Mouse (Mus musculus) right cerebral cortex, postnatal 36 days (tissue): ENCODE results near the gene Zfp950.

ENCODE experiments used
- DNase-seq, 2 experiments: peaks; one replicate each; pipeline ENCODE4 v3.0.0; 2022; ENCODE audit warnings: low spot score in 2 of 2, mixed read lengths in 1 of 2

Gene Zfp950

GRCm38 (mm10) chr19:61056783-61057410 is 83.7 kb downstream of the Zfp950 start:
- no peak for DNase-seq

GRCm38 (mm10) chr19:61052786-61053185 is 87.9 kb downstream of the Zfp950 start:
- DNase-seq, result no peak

- no peak for DNase-seq
Observed at GRCm38 (mm10) chr19:61052008-61052407, 88.6 kb downstream of the Zfp950 start.

GRCm38 (mm10) chr19:61051151-61051550 is 89.5 kb downstream of the Zfp950 start:
- DNase-seq, result no peak

- no peak for DNase-seq
Observed at GRCm38 (mm10) chr19:61049413-61049812, 91.2 kb downstream of the Zfp950 start.

GRCm38 (mm10) chr19:61048646-61049045 is 92.0 kb downstream of the Zfp950 start:
- no peak for DNase-seq

- no peak for DNase-seq
Observed at GRCm38 (mm10) chr19:61039151-61039550, 101.5 kb downstream of the Zfp950 start.

- DNase-seq, result no peak
Observed at GRCm38 (mm10) chr19:61031570-61031969, 109.1 kb downstream of the Zfp950 start.

GRCm38 (mm10) chr19:61021939-61022566 is 118.6 kb downstream of the Zfp950 start:
- no peak for DNase-seq

GRCm38 (mm10) chr19:61021502-61021901 is 119.1 kb downstream of the Zfp950 start:
- DNase-seq, result no peak

- DNase-seq, result no peak
Observed at GRCm38 (mm10) chr19:61017477-61018266, 123.0 kb downstream of the Zfp950 start.

GRCm38 (mm10) chr19:61009266-61009665 is 131.4 kb downstream of the Zfp950 start:
- no peak for DNase-seq
